Mouse (Mus musculus) brown adipose tissue, adult 24 weeks (tissue): ENCODE results near the gene Cox17. TPM values are rescaled to one million over a fixed set of nuclear protein-coding genes. Genes with fewer than 3 reads are reported as not detected.

Source experiments
- H3K27ac ChIP-seq: fragments of 200-500 bp; replicated peaks from 2 replicates; pipeline ENCODE4 v1.5.1; 2012; ENCODE audit warnings: low read depth, mild to moderate bottlenecking, low read length
- H3K4me1 ChIP-seq: fragments of 200-500 bp; 2 replicates; pipeline ENCODE4 v1.6.1; 2012; ENCODE audit warnings: low read length, mixed read lengths; ENCODE audit not compliant: control insufficient read depth, insufficient read depth, insufficient read length
- H3K4me3 ChIP-seq: fragments of 200-500 bp; 2 replicates; pipeline ENCODE4 v1.5.1; 2012; ENCODE audit warnings: low read depth, mild to moderate bottlenecking, low read length, moderate library complexity; ENCODE audit not compliant: insufficient read depth
- polyA plus RNA-seq: library from polyadenylated mRNA; stranded (reverse); fragments of >200 nt; gene quantifications from 2 replicates; pipeline ENCODE4 v1.2.4, GENCODE M21; 2012; ENCODE audit not compliant: missing spikeins, insufficient read depth, insufficient read length

Cox17 gene
- polyA plus RNA-seq, 1 experiment: 1,331 TPM

- H3K4me3 ChIP-seq: no peak overlapping the region
- no peak overlapping the region for H3K27ac ChIP-seq
- peaks cover 7% of the 10 kb centered on the region; the same call in 1 of the 2 replicates for H3K4me1 ChIP-seq
These were observed 26.6 kb downstream of the Cox17 start for GRCm38 (mm10) chr16:38373439-38373838.

GRCm38 (mm10) chr16:38373941-38374340 is 27.1 kb downstream of the Cox17 start:
- no peak overlapping the region for H3K4me3 ChIP-seq
- H3K27ac ChIP-seq: no peak overlapping the region
- peaks cover 7% of the 10 kb centered on the region; the same call in 1 of the 2 replicates for H3K4me1 ChIP-seq

- H3K4me1 ChIP-seq: peaks cover 7% of the 10 kb centered on the region; the same call in 1 of the 2 replicates
- H3K27ac ChIP-seq: no peak overlapping the region
- no peak overlapping the region for H3K4me3 ChIP-seq
These were observed 27.8 kb downstream of the Cox17 start for GRCm38 (mm10) chr16:38374379-38375140.

- peaks cover 4% of the 10 kb centered on the region; the same call in 1 of the 2 replicates for H3K4me1 ChIP-seq
These were observed 28.4 kb downstream of the Cox17 start for GRCm38 (mm10) chr16:38375182-38375581.

GRCm38 (mm10) chr16:38376163-38376840 is 29.5 kb downstream of the Cox17 start:
- Histone ChIP-seq H3K27ac (peak overlapping the region; percentile 32; the same call in 1 of the 2 replicates), H3K4me3 (peak overlapping the region; percentile 55), H3K4me1 (no peaks in the 10 kb centered on the region)

More at GRCm38 (mm10) chr16:38375182-38375581, 28.4 kb downstream of the Cox17 start:
- Histone ChIP-seq H3K4me3 (no peak overlapping the region), H3K27ac (no peak overlapping the region)

- H3K27ac ChIP-seq: peak overlapping the region; percentile 32; the same call in 1 of the 2 replicates
These were observed 30.1 kb downstream of the Cox17 start for GRCm38 (mm10) chr16:38376841-38377249.

GRCm38 (mm10) chr16:38377546-38377945 is 30.8 kb downstream of the Cox17 start:
- Histone ChIP-seq H3K4me1 (no peaks in the 10 kb centered on the region), H3K4me3 (no peak overlapping the region), H3K27ac (no peak overlapping the region)

More at GRCm38 (mm10) chr16:38376841-38377249, 30.1 kb downstream of the Cox17 start:
- H3K4me1 ChIP-seq: no peaks in the 10 kb centered on the region
- H3K4me3 ChIP-seq: peak overlapping the region; percentile 55

- no peaks in the 10 kb centered on the region for H3K4me1 ChIP-seq
- no peak overlapping the region for H3K27ac ChIP-seq
- H3K4me3 ChIP-seq: no peak overlapping the region
These were observed 31.8 kb downstream of the Cox17 start for GRCm38 (mm10) chr16:38378591-38378990.

GRCm38 (mm10) chr16:38379088-38379487 is 32.3 kb downstream of the Cox17 start:
- Histone ChIP-seq H3K4me3 (no peak overlapping the region), H3K27ac (no peak overlapping the region), H3K4me1 (no peaks in the 10 kb centered on the region)

GRCm38 (mm10) chr16:38379493-38379892 is 32.7 kb downstream of the Cox17 start:
- H3K4me3 ChIP-seq: no peak overlapping the region
- no peaks in the 10 kb centered on the region for H3K4me1 ChIP-seq

GRCm38 (mm10) chr16:38379926-38380325 is 33.1 kb downstream of the Cox17 start:
- no peak overlapping the region for H3K27ac ChIP-seq
- H3K4me3 ChIP-seq: no peak overlapping the region
- no peaks in the 10 kb centered on the region for H3K4me1 ChIP-seq

More at GRCm38 (mm10) chr16:38379493-38379892, 32.7 kb downstream of the Cox17 start:
- no peak overlapping the region for H3K27ac ChIP-seq

- Histone ChIP-seq H3K4me3 (no peak overlapping the region), H3K27ac (no peak overlapping the region), H3K4me1 (no peaks in the 10 kb centered on the region)
These were observed 36.9 kb downstream of the Cox17 start for GRCm38 (mm10) chr16:38383683-38384082.

GRCm38 (mm10) chr16:38385184-38385634 is 38.4 kb downstream of the Cox17 start:
- no peak overlapping the region for H3K4me3 ChIP-seq
- no peaks in the 10 kb centered on the region for H3K4me1 ChIP-seq
- no peak overlapping the region for H3K27ac ChIP-seq

- Histone ChIP-seq H3K4me1 (no peaks in the 10 kb centered on the region), H3K27ac (no peak overlapping the region), H3K4me3 (no peak overlapping the region)
These were observed 38.9 kb downstream of the Cox17 start for GRCm38 (mm10) chr16:38385700-38386099.

- Histone ChIP-seq H3K4me1 (no peaks in the 10 kb centered on the region), H3K27ac (no peak overlapping the region), H3K4me3 (no peak overlapping the region)
These were observed 40.6 kb downstream of the Cox17 start for GRCm38 (mm10) chr16:38387389-38387788.
